Mouse (Mus musculus): Measurements from ENCODE around the gene Mex3d. TPM values are rescaled to one million over a fixed set of nuclear protein-coding genes. Genes with fewer than 3 reads are reported as not detected.

The Mex3d gene
- polyA plus RNA-seq, 1 experiment from 2014 or later, result 6.3 TPM

- Histone ChIP-seq H3K9ac (ENCODE audit: low read length) (peak overlapping the region; percentile 96), H3K4me3 (ENCODE audit: control insufficient read depth in 1 of 2, insufficient read depth in 1 of 2, low read depth in 1 of 2, low read length in 2 of 2) (peak overlapping the region; percentile 63 to 86), H3K27ac (replicated peaks in 1 of 2; ENCODE audit: control insufficient read depth in 1 of 2, insufficient read depth in 1 of 2, low read depth in 2 of 2, low read length in 2 of 2) (peak overlapping the region in 1 of 2 experiments; percentile 85; a peak in 2 of 4 replicates), H3K4me1 (ENCODE audit: control insufficient read depth in 2 of 2, insufficient read depth in 2 of 2, low read length in 2 of 2) (peaks cover 23 to 30% of the 10 kb centered on the region in 2 experiments), H3K36me3 (ENCODE audit: control insufficient read depth, insufficient read depth, low read length) (peaks cover 46% of the 10 kb centered on the region), H3K27me3 (ENCODE audit: control insufficient read depth, insufficient read depth, low read length) (no peaks in the 10 kb centered on the region), H3K9me3 (ENCODE audit: control insufficient read depth, low read length) (no peaks in the 10 kb centered on the region), H3K4me2 (ENCODE audit: low read length) (peak overlapping the region; percentile 96)
- 26% methylated on average over 7 of the region's 7 CpGs for WGBS
- ATAC-seq (ENCODE audit: insufficient number of reproducible peaks, insufficient read depth, low FRiP score, low read depth), result no peak
Measured at GRCm38 (mm10) chr10:80385310-80385709, 2.1 kb downstream of the Mex3d start.

- H3K36me3 ChIP-seq (ENCODE audit: control insufficient read depth, insufficient read depth, low read length), result peaks cover 51% of the 10 kb centered on the region
- H3K27me3 ChIP-seq (ENCODE audit: control insufficient read depth, insufficient read depth, low read length), result no peaks in the 10 kb centered on the region
- H3K4me3 ChIP-seq (ENCODE audit: control insufficient read depth in 1 of 2, insufficient read depth in 1 of 2, low read depth in 1 of 2, low read length in 2 of 2), result peak overlapping the region; percentile 63 to 86; a peak in 3 of 4 replicates
- H3K4me2 ChIP-seq (ENCODE audit: low read length), result peak overlapping the region; percentile 96
- ATAC-seq (ENCODE audit: insufficient number of reproducible peaks, insufficient read depth, low FRiP score, low read depth), result no peak
- peaks cover 23 to 30% of the 10 kb centered on the region in 2 experiments for H3K4me1 ChIP-seq (ENCODE audit: control insufficient read depth in 2 of 2, insufficient read depth in 2 of 2, low read length in 2 of 2)
- H3K27ac ChIP-seq (replicated peaks in 1 of 2; ENCODE audit: control insufficient read depth in 1 of 2, insufficient read depth in 1 of 2, low read depth in 2 of 2, low read length in 2 of 2), result no peak overlapping the region
- 71% methylated on average over 7 of the region's 7 CpGs for WGBS
- peak overlapping the region; percentile 96; the same call in 1 of the 2 replicates for H3K9ac ChIP-seq (ENCODE audit: low read length)
- no peaks in the 10 kb centered on the region for H3K9me3 ChIP-seq (ENCODE audit: control insufficient read depth, low read length)
Measured at GRCm38 (mm10) chr10:80384709-80385108, 2.8 kb downstream of the Mex3d start.

- Histone ChIP-seq H3K27ac (replicated peaks in 1 of 2; ENCODE audit: control insufficient read depth in 1 of 2, insufficient read depth in 1 of 2, low read depth in 2 of 2, low read length in 2 of 2) (no peak overlapping the region), H3K4me2 (ENCODE audit: low read length) (0 out of 2 replicates have a peak overlapping the region, but pooled peaks have one; percentile 96), H3K4me3 (ENCODE audit: control insufficient read depth in 1 of 2, insufficient read depth in 1 of 2, low read depth in 1 of 2, low read length in 2 of 2) (no peak overlapping the region), H3K4me1 (ENCODE audit: control insufficient read depth in 2 of 2, insufficient read depth in 2 of 2, low read length in 2 of 2) (peaks cover 23 to 30% of the 10 kb centered on the region in 2 experiments), H3K9me3 (ENCODE audit: control insufficient read depth, low read length) (no peaks in the 10 kb centered on the region), H3K9ac (ENCODE audit: low read length) (peak overlapping the region; percentile 41), H3K36me3 (ENCODE audit: control insufficient read depth, insufficient read depth, low read length) (peaks cover 55% of the 10 kb centered on the region), H3K27me3 (ENCODE audit: control insufficient read depth, insufficient read depth, low read length) (no peaks in the 10 kb centered on the region)
- no peak for ATAC-seq (ENCODE audit: insufficient number of reproducible peaks, insufficient read depth, low FRiP score, low read depth)
- 83% methylated on average over 4 of the region's 4 CpGs for WGBS
Measured at GRCm38 (mm10) chr10:80384115-80384639, 3.3 kb downstream of the Mex3d start.

- WGBS, result 77% methylated on average over 4 of the region's 4 CpGs
- Histone ChIP-seq H3K9ac (ENCODE audit: low read length) (peak overlapping the region; percentile 41; the same call in 1 of the 2 replicates), H3K4me3 (ENCODE audit: control insufficient read depth in 1 of 2, insufficient read depth in 1 of 2, low read depth in 1 of 2, low read length in 2 of 2) (no peak overlapping the region), H3K4me1 (ENCODE audit: control insufficient read depth in 2 of 2, insufficient read depth in 2 of 2, low read length in 2 of 2) (peaks cover 21 to 27% of the 10 kb centered on the region in 2 experiments), H3K9me3 (ENCODE audit: control insufficient read depth, low read length) (no peaks in the 10 kb centered on the region), H3K27me3 (ENCODE audit: control insufficient read depth, insufficient read depth, low read length) (no peaks in the 10 kb centered on the region), H3K27ac (replicated peaks in 1 of 2; ENCODE audit: control insufficient read depth in 1 of 2, insufficient read depth in 1 of 2, low read depth in 2 of 2, low read length in 2 of 2) (no peak overlapping the region), H3K4me2 (ENCODE audit: low read length) (no peak overlapping the region), H3K36me3 (ENCODE audit: control insufficient read depth, insufficient read depth, low read length) (peaks cover 55% of the 10 kb centered on the region)
- ATAC-seq (ENCODE audit: insufficient number of reproducible peaks, insufficient read depth, low FRiP score, low read depth), result no peak
Measured at GRCm38 (mm10) chr10:80383431-80383830, 4.0 kb downstream of the Mex3d start.

- Histone ChIP-seq H3K27ac (replicated peaks in 1 of 2; ENCODE audit: control insufficient read depth in 1 of 2, insufficient read depth in 1 of 2, low read depth in 2 of 2, low read length in 2 of 2) (no peak overlapping the region), H3K9me3 (ENCODE audit: control insufficient read depth, low read length) (no peaks in the 10 kb centered on the region), H3K4me3 (ENCODE audit: control insufficient read depth in 1 of 2, insufficient read depth in 1 of 2, low read depth in 1 of 2, low read length in 2 of 2) (no peak overlapping the region), H3K36me3 (ENCODE audit: control insufficient read depth, insufficient read depth, low read length) (peaks cover 55% of the 10 kb centered on the region), H3K4me1 (ENCODE audit: control insufficient read depth in 2 of 2, insufficient read depth in 2 of 2, low read length in 2 of 2) (peaks cover 15 to 23% of the 10 kb centered on the region in 2 experiments; a peak in 3 of 4 replicates), H3K27me3 (ENCODE audit: control insufficient read depth, insufficient read depth, low read length) (no peaks in the 10 kb centered on the region), H3K9ac (ENCODE audit: low read length) (no peak overlapping the region), H3K4me2 (ENCODE audit: low read length) (no peak overlapping the region)
- ATAC-seq (ENCODE audit: insufficient number of reproducible peaks, insufficient read depth, low FRiP score, low read depth), result no peak
- 85% methylated on average over 7 of the region's 7 CpGs for WGBS
Measured at GRCm38 (mm10) chr10:80382641-80383365, 4.7 kb downstream of the Mex3d start.

- no peaks in the 10 kb centered on the region for H3K27me3 ChIP-seq (ENCODE audit: control insufficient read depth, insufficient read depth, low read length)
- no peak overlapping the region for H3K4me3 ChIP-seq (ENCODE audit: control insufficient read depth in 1 of 2, insufficient read depth in 1 of 2, low read depth in 1 of 2, low read length in 2 of 2)
- H3K4me1 ChIP-seq (ENCODE audit: control insufficient read depth in 2 of 2, insufficient read depth in 2 of 2, low read length in 2 of 2), result no peaks in the 10 kb centered on the region
- H3K9me3 ChIP-seq (ENCODE audit: control insufficient read depth, low read length), result no peaks in the 10 kb centered on the region
- no peak overlapping the region for H3K4me2 ChIP-seq (ENCODE audit: low read length)
- H3K27ac ChIP-seq (replicated peaks in 1 of 2; ENCODE audit: control insufficient read depth in 1 of 2, insufficient read depth in 1 of 2, low read depth in 2 of 2, low read length in 2 of 2), result no peak overlapping the region
- ATAC-seq (ENCODE audit: insufficient number of reproducible peaks, insufficient read depth, low FRiP score, low read depth), result no peak
- H3K36me3 ChIP-seq (ENCODE audit: control insufficient read depth, insufficient read depth, low read length), result peaks cover 33% of the 10 kb centered on the region
- no peak overlapping the region for H3K9ac ChIP-seq (ENCODE audit: low read length)
- 41% methylated on average over 10 of the region's 10 CpGs for WGBS
Measured at GRCm38 (mm10) chr10:80377716-80378115, 9.7 kb downstream of the Mex3d start.

- Histone ChIP-seq H3K27me3 (ENCODE audit: control insufficient read depth, insufficient read depth, low read length) (no peaks in the 10 kb centered on the region), H3K36me3 (ENCODE audit: control insufficient read depth, insufficient read depth, low read length) (peaks cover 17% of the 10 kb centered on the region), H3K4me2 (ENCODE audit: low read length) (no peak overlapping the region), H3K9ac (ENCODE audit: low read length) (no peak overlapping the region), H3K27ac (replicated peaks in 1 of 2; ENCODE audit: control insufficient read depth in 1 of 2, insufficient read depth in 1 of 2, low read depth in 2 of 2, low read length in 2 of 2) (no peak overlapping the region), H3K4me1 (ENCODE audit: control insufficient read depth in 2 of 2, insufficient read depth in 2 of 2, low read length in 2 of 2) (0 out of 4 replicates have a peak, but pooled peaks cover 0 to 3% of the 10 kb centered on the region in 2 experiments), H3K4me3 (ENCODE audit: control insufficient read depth in 1 of 2, insufficient read depth in 1 of 2, low read depth in 1 of 2, low read length in 2 of 2) (no peak overlapping the region), H3K9me3 (ENCODE audit: control insufficient read depth, low read length) (no peaks in the 10 kb centered on the region)
- no peak for ATAC-seq (ENCODE audit: insufficient number of reproducible peaks, insufficient read depth, low FRiP score, low read depth)
- WGBS, result 4% methylated on average over 7 of the region's 7 CpGs
Measured at GRCm38 (mm10) chr10:80376160-80376559, 11.3 kb downstream of the Mex3d start.

Data from heart, embryonic 14.5 days (tissue).